Mouse (Mus musculus): ENCODE results near the gene Kirrel. TPM values are rescaled to one million over a fixed set of nuclear protein-coding genes. Genes with fewer than 3 reads are reported as not detected.

Gene Kirrel
- total and polyA plus RNA-seq, 3 experiments: not detected

GRCm38 (mm10) chr3:87100911-87101310 is 73.6 kb downstream of the Kirrel start:
- Histone ChIP-seq H3K9me3 (replicated peaks; ENCODE audit: insufficient read depth, low read length) (no peaks in the 10 kb centered on the region), H3K4me1 (ENCODE audit: control insufficient read depth in 1 of 2, insufficient read depth in 2 of 2, low read length in 2 of 2) (no peaks in the 10 kb centered on the region), H3K79me2 (ENCODE audit: control insufficient read depth, insufficient read depth, low read length, poor library complexity) (no peaks in the 10 kb centered on the region), H3K27ac (ENCODE audit: control insufficient read depth, low read depth, low read length) (no peak overlapping the region), H3K9ac (ENCODE audit: control insufficient read depth, low read depth, low read length, poor library complexity, severe bottlenecking) (no peak overlapping the region), H3K4me3 (ENCODE audit: control insufficient read depth in 1 of 2, insufficient read depth in 1 of 2, low read depth in 2 of 2, low read length in 2 of 2) (no peak overlapping the region), H3K27me3 (ENCODE audit: control insufficient read depth in 1 of 2, insufficient read depth in 2 of 2, low read length in 2 of 2) (no peaks in the 10 kb centered on the region; a peak in 1 of 4 replicates), H3K36me3 (ENCODE audit: control insufficient read depth in 1 of 2, insufficient read depth in 2 of 2, low read length in 2 of 2) (no peaks in the 10 kb centered on the region)
- no peak for TF ChIP-seq GABPA (IDR thresholded peaks at IDR 0.05; ENCODE audit: low read depth, low read length)
- no peak for TF ChIP-seq MYC (IDR thresholded peaks at IDR 0.05; ENCODE audit: low read depth, low read length)
- TF ChIP-seq MEF2A (IDR thresholded peaks at IDR 0.05; ENCODE audit: extremely low read depth, insufficient replicate concordance, low read depth, low read length, poor library complexity, severe bottlenecking): no peak
- no peak for TF ChIP-seq ZMIZ1 (IDR thresholded peaks at IDR 0.05; ENCODE audit: low read depth, low read length)
- TF ChIP-seq ZNF384 (IDR thresholded peaks at IDR 0.05; ENCODE audit: low read depth, low read length): no peak
- no peak for DNase-seq (ENCODE audit: low read depth, low spot score)

GRCm38 (mm10) chr3:87097969-87098946 is 76.3 kb downstream of the Kirrel start:
- Histone ChIP-seq H3K9ac (ENCODE audit: control insufficient read depth, low read depth, low read length, poor library complexity, severe bottlenecking) (no peak overlapping the region), H3K9me3 (replicated peaks; ENCODE audit: insufficient read depth, low read length) (no peaks in the 10 kb centered on the region), H3K4me3 (ENCODE audit: control insufficient read depth in 1 of 2, insufficient read depth in 1 of 2, low read depth in 2 of 2, low read length in 2 of 2) (no peak overlapping the region), H3K27ac (ENCODE audit: control insufficient read depth, low read depth, low read length) (no peak overlapping the region), H3K27me3 (ENCODE audit: control insufficient read depth in 1 of 2, insufficient read depth in 2 of 2, low read length in 2 of 2) (no peaks in the 10 kb centered on the region; a peak in 1 of 4 replicates), H3K36me3 (ENCODE audit: control insufficient read depth in 1 of 2, insufficient read depth in 2 of 2, low read length in 2 of 2) (no peaks in the 10 kb centered on the region), H3K4me1 (ENCODE audit: control insufficient read depth in 1 of 2, insufficient read depth in 2 of 2, low read length in 2 of 2) (no peaks in the 10 kb centered on the region), H3K79me2 (ENCODE audit: control insufficient read depth, insufficient read depth, low read length, poor library complexity) (no peaks in the 10 kb centered on the region)
- TF ChIP-seq UBTF (IDR thresholded peaks at IDR 0.05; ENCODE audit: borderline replicate concordance, insufficient read depth, low read depth, low read length): no peak
- no peak for TF ChIP-seq MYC (IDR thresholded peaks at IDR 0.05; ENCODE audit: low read depth, low read length)
- no peak for TF ChIP-seq RAD21 (IDR thresholded peaks at IDR 0.05; ENCODE audit: low read depth, low read length)
- no peak for TF ChIP-seq EP300 (IDR thresholded peaks at IDR 0.05; ENCODE audit: low read depth in 1 of 2, low read length in 2 of 2)
- no peak for TF ChIP-seq MXI1 (IDR thresholded peaks at IDR 0.05; ENCODE audit: low read depth, low read length)
- no peak for TF ChIP-seq POLR2AphosphoS5 (IDR thresholded peaks at IDR 0.05; ENCODE audit: borderline replicate concordance, low read depth, low read length)
- no peak for TF ChIP-seq ZMIZ1 (IDR thresholded peaks at IDR 0.05; ENCODE audit: low read depth, low read length)
- no peak for TF ChIP-seq NELFE (IDR thresholded peaks at IDR 0.05; ENCODE audit: low read depth, low read length)
- TF ChIP-seq TAL1 (IDR thresholded peaks at IDR 0.05; ENCODE audit: low read length): no peak
- TF ChIP-seq E2F4 (IDR thresholded peaks at IDR 0.05; ENCODE audit: borderline replicate concordance, low read depth, low read length): no peak
- no peak for TF ChIP-seq JUND (IDR thresholded peaks at IDR 0.05; ENCODE audit: low read depth, low read length)
- TF ChIP-seq MAZ (IDR thresholded peaks at IDR 0.05; ENCODE audit: low read depth, low read length): no peak
- no peak for TF ChIP-seq MAX (IDR thresholded peaks at IDR 0.05; ENCODE audit: low read length)
- TF ChIP-seq HCFC1 (IDR thresholded peaks at IDR 0.05; ENCODE audit: low read depth, low read length): no peak
- no peak for TF ChIP-seq GABPA (IDR thresholded peaks at IDR 0.05; ENCODE audit: low read depth, low read length)
- no peak for TF ChIP-seq CTCF (IDR thresholded peaks at IDR 0.05 in 2 of 3, conservative IDR thresholded peaks at IDR 0.05 in 1 of 3; ENCODE audit: control insufficient read depth in 1 of 3, insufficient read depth in 1 of 3, low read depth in 2 of 3, low read length in 3 of 3, poor library complexity in 1 of 3, severe bottlenecking in 1 of 3)
- no peak for TF ChIP-seq TBP (IDR thresholded peaks at IDR 0.05; ENCODE audit: low read depth, low read length)
- no peak for TF ChIP-seq USF2 (IDR thresholded peaks at IDR 0.05; ENCODE audit: borderline replicate concordance in 1 of 2, insufficient read depth in 1 of 2, low read depth in 1 of 2, low read length in 2 of 2)
- DNase-seq (ENCODE audit: low read depth, low spot score): no peak

Measured in MEL (cell line).